Mouse (Mus musculus): ENCODE data around the gene Fto. TPM values are rescaled to one million over a fixed set of nuclear protein-coding genes. Genes with fewer than 3 reads are reported as not detected.
A peak's percentile ranks its signal among the peaks of the same experiment; 100 is the strongest.

Fto gene
- polyA plus RNA-seq, 1 experiment from 2014 or later = 116 TPM

DNA sequence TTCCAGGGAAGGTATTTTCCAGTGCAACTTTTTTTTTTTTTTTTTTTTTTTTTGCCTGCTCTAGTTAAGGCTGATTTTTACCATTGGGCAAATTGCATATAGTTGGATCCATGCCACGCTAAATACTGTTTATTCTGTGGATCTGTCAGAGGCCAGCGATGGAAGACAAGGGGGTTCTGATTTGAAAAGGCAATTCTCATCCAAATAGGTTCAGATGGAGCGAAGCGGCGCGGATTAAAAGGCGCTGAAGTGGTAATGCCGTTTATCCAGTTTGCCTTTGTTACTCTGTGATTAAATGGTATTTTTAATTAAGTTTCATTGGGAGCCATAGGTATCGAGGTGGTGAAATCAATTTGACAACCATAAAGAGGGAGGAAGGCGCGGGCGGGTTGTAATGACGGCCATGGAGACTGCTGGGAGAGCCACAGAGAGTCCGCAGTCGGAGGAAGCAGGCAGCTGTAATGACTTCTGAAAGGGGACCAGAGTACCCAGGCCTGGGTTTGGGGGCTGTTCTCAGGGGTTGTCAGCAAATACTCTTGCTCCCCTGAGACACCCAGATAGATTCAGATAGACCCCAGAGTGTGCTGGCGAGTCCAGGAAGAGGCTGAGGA is 356.2 kb downstream of the Fto start:
- Histone ChIP-seq H3K9ac (no peak overlapping the region), H3K4me1 (peaks cover 19% of the 10 kb centered on the region), H3K9me3 (replicated peaks) (no peaks in the 10 kb centered on the region), H3K4me2 (replicated peaks) (no peak overlapping the region), H3K4me3 (no peak overlapping the region), H3K27ac (0 out of 2 replicates have a peak overlapping the region, but pooled peaks have one; percentile 52), H3K36me3 (no peaks in the 10 kb centered on the region), H3K27me3 (peaks cover 3% of the 10 kb centered on the region; the same call in 1 of the 2 replicates)
- WGBS = 69% methylated on average over 16 of the region's 16 CpGs
- no peak; the same call in 1 of the 2 replicates for ATAC-seq (ENCODE audit: low FRiP score)

DNA sequence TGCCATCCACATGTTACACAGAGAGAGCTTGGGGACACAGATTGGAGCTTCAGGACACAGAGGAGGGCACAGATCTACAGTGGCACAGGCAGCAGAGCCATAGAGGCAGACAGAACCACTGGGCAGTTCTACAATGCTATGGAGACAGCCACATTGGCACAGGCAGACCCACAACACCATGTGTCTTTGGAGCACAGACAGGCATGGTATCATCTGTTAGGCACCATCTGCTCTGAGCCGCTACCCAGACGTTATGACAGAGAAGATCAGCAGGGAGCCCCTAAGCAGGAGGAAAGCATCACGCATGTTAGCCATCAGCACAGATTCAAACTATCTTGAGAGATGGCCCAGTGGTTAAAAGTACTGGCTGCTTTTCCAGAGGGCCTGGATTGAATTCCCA is 363.6 kb downstream of the Fto start:
- Histone ChIP-seq H3K4me1 (peaks cover 23% of the 10 kb centered on the region), H3K4me2 (replicated peaks) (no peak overlapping the region), H3K27ac (no peak overlapping the region), H3K27me3 (peaks cover 4% of the 10 kb centered on the region; the same call in 1 of the 2 replicates), H3K9me3 (replicated peaks) (no peaks in the 10 kb centered on the region), H3K9ac (no peak overlapping the region), H3K36me3 (no peaks in the 10 kb centered on the region), H3K4me3 (no peak overlapping the region)
- no peak for ATAC-seq (ENCODE audit: low FRiP score)
- WGBS = 54% methylated on average over 3 of the region's 3 CpGs

DNA sequence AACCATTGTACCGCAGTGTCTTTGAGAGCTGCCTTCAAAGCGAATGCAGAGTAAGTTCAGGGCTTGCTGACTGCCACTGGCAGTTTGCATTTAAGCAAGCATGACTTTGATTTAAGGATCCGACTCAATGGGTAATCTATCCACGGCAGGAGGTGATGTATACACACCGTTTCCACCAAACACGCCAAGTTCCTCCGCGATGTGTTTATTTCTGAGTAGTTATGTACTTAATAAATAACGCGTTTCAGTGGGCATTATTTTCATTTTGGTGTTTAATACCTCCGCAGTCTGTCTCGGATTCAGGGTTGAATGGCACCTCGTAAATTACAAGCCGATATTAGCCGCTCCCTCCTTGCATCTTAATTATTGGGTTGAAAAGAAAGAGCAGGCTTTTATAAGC is 366.1 kb downstream of the Fto start:
- H3K9ac ChIP-seq = no peak overlapping the region
- H3K9me3 ChIP-seq (replicated peaks) = no peaks in the 10 kb centered on the region
- WGBS = 45% methylated on average over 15 of the region's 15 CpGs
- H3K4me3 ChIP-seq = no peak overlapping the region
- no peak overlapping the region for H3K27ac ChIP-seq
- H3K36me3 ChIP-seq = no peaks in the 10 kb centered on the region
- H3K4me2 ChIP-seq (replicated peaks) = no peak overlapping the region
- H3K4me1 ChIP-seq = peaks cover 15% of the 10 kb centered on the region
- peaks cover 2% of the 10 kb centered on the region; the same call in 1 of the 2 replicates for H3K27me3 ChIP-seq
- no peak for ATAC-seq (ENCODE audit: low FRiP score)

DNA sequence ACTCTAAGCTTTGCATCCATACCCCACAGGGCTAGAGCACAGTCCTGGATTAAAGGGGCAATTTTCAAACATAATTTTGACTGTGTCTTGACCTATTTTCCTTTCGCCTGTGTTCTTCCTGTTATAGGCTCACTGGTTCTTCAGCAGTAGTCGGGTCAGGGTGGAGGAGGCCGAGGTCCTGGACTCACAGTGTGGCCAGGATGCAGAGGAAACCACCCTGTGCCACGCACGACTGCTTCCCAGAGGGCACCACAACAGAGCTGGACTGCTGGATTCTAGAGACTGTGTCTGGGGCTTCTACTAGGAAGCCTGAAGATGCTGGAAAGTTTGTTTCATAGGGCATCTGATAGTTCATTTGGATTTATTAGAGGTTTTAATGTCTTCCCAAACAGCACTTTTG is 366.8 kb downstream of the Fto start:
- Histone ChIP-seq H3K27me3 (no peaks in the 10 kb centered on the region), H3K4me3 (no peak overlapping the region), H3K36me3 (no peaks in the 10 kb centered on the region), H3K27ac (no peak overlapping the region), H3K4me2 (replicated peaks) (no peak overlapping the region), H3K9me3 (replicated peaks) (no peaks in the 10 kb centered on the region), H3K4me1 (peaks cover 18% of the 10 kb centered on the region), H3K9ac (no peak overlapping the region)
- ATAC-seq (ENCODE audit: low FRiP score) = no peak
- WGBS = 70% methylated on average over 5 of the region's 5 CpGs

DNA sequence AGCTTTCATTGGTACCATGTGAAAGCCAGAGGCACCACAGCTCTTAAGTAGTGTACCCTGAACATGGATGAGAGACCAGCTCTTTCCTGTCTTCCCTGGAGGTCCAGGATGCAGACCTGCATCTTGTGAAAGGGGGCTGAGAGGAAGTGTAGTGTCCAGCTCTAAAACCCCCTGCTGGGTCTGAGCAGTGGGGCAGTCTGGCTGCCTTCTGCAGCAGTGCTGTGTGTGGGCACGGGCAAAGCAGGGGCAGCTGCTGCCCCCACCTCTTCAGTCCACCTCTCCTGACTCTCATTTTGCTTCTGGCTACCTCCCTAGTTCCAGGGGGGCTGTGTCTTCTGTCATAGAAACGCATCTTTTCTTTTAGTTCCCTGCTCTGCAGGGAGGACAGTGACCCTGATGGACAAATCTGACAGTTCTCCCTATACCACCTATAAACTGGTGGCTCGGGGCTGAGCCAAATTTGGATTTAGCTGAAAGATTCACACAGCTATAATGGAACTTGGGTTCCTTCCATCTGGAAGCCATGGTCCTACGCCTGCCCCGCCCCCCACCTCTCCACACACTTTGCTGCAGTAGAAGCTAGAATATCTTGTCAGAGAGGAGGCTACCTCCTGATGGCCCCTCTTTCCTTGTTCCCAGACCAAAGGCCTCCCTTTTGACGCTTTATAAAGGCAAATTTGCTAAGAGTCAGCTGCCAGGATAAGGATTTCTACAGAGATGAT is 371.4 kb downstream of the Fto start:
- ATAC-seq (ENCODE audit: low FRiP score) = no peak
- H3K4me2 ChIP-seq (replicated peaks) = no peak overlapping the region
- H3K36me3 ChIP-seq = no peaks in the 10 kb centered on the region
- H3K9ac ChIP-seq = no peak overlapping the region
- 68% methylated on average over 6 of the region's 6 CpGs for WGBS
- no peaks in the 10 kb centered on the region for H3K9me3 ChIP-seq (replicated peaks)
- no peak overlapping the region for H3K27ac ChIP-seq
- no peak overlapping the region for H3K4me3 ChIP-seq
- peaks cover 7% of the 10 kb centered on the region for H3K4me1 ChIP-seq
- H3K27me3 ChIP-seq = 0 out of 2 replicates have a peak, but pooled peaks cover 7% of the 10 kb centered on the region

DNA sequence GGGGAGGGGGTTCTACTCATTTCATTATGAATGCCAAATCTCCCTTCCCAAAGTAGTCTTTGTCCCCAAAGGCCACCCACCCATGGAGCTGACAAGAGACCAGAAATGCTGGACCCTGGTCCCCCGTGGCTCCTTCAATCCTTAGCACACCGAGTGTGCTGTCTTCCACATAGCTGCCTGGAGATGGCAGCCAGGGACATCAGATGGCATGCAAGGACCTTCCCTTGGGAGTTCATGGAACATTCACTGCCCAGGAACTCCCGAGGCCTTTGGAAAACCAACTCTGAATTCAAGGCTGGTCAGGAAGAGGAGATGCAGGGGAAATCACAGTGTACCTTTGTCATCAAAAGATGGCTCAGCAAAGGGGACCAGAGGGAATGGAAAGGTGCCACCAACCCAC is 372.1 kb downstream of the Fto start:
- whole genome bisulfite sequencing = 19% methylated on average over 3 of the region's 3 CpGs
- 0 out of 2 replicates have a peak, but pooled peaks cover 7% of the 10 kb centered on the region for H3K27me3 ChIP-seq

DNA sequence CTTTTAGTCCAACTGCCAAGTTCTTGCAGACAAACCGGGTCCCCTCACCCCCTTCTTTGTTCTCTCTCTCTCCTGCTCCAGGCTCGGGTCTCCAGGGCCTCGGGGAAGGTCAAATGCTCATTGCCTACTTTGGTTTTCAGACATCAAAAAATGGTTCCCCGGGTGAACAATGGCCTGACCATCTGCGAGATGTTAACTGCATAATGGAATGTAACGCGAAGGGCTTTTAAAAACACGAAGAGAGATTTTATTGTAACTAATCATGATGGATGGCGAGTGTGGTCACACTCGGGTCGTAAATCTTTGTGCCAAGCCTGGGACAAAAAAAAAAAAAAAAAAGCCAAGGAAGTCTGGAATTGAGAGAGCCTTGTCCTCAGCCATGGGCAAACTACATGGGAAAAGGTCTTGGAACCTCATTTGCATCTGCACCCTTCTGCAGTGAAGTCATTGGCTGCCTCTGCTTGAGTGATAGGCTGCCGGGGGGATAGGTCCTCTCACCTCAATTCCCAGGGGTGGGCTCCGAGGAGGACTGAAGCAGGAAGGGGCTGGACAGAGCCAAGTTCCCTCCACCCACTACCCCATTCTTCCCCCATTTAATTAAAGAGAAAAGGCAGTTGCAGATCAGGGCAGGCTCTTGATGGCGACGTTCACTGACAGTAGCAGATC is 378.9 kb downstream of the Fto start:
- H3K27me3 ChIP-seq = no peaks in the 10 kb centered on the region
- H3K36me3 ChIP-seq = no peaks in the 10 kb centered on the region
- H3K9ac ChIP-seq = no peak overlapping the region
- 0 out of 2 replicates have a peak overlapping the region, but pooled peaks have one; percentile 19 for H3K4me2 ChIP-seq (replicated peaks)
- H3K4me1 ChIP-seq = peaks cover 9% of the 10 kb centered on the region
- no peaks in the 10 kb centered on the region for H3K9me3 ChIP-seq (replicated peaks)
- H3K4me3 ChIP-seq = no peak overlapping the region
- no peak for ATAC-seq (ENCODE audit: low FRiP score)
- WGBS = 24% methylated on average over 15 of the region's 15 CpGs
- H3K27ac ChIP-seq = no peak overlapping the region

More for the DNA sequence above, 372.1 kb downstream of the Fto start:
- H3K9me3 ChIP-seq (replicated peaks) = no peaks in the 10 kb centered on the region
- ATAC-seq (ENCODE audit: low FRiP score) = no peak
- no peak overlapping the region for H3K4me3 ChIP-seq
- no peak overlapping the region for H3K27ac ChIP-seq
- H3K4me2 ChIP-seq (replicated peaks) = no peak overlapping the region
- no peak overlapping the region for H3K9ac ChIP-seq
- H3K4me1 ChIP-seq = peaks cover 7% of the 10 kb centered on the region
- H3K36me3 ChIP-seq = no peaks in the 10 kb centered on the region

DNA sequence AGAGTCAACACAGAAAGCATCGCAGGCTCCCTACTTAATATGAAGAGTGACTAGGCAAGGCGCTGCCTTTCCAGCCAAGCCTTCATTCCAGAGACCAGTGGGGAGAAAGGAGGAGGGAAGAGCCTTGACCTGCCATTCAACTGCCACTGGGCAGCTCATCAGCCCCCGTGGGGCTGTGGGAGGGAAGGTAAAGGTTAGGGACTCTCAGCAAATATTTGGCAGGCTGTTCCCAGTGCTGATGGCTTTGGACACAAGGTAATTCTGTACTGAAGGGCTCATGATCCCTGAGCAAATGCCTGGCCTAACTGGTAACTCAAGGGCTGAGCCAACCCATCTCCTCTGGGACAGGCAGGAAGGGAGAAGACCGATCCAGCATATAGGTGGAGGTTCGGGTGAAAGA is 393.2 kb downstream of the Fto start:
- Histone ChIP-seq H3K4me2 (replicated peaks) (no peak overlapping the region), H3K4me3 (no peak overlapping the region), H3K36me3 (no peaks in the 10 kb centered on the region), H3K9ac (no peak overlapping the region), H3K9me3 (replicated peaks) (no peaks in the 10 kb centered on the region), H3K27me3 (no peaks in the 10 kb centered on the region), H3K4me1 (peaks cover 28% of the 10 kb centered on the region), H3K27ac (no peak overlapping the region)
- ATAC-seq (ENCODE audit: low FRiP score) = no peak
- 70% methylated on average over 5 of the region's 5 CpGs for WGBS

DNA sequence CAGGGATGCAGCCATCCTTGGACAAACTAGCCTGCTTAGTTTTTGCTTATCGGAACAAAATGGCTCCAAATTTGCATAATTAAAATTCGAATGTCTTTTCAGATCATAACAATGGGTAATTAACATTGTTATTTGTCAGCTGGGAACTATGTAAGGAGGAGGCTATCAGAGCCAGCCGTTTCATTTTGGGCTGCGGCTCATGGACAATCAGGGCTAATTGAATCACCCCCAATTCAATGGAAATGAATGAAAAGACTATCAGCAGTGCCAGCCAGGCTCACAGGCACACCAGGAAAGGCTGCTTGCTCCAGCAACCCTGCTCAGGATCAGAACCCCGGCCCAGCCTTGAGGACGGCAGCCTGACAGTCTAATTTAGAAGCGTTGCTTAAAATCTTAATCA is 395.3 kb downstream of the Fto start:
- no peak overlapping the region for H3K4me3 ChIP-seq
- H3K27ac ChIP-seq = no peak overlapping the region
- no peaks in the 10 kb centered on the region for H3K27me3 ChIP-seq
- peaks cover 47% of the 10 kb centered on the region for H3K4me1 ChIP-seq
- H3K4me2 ChIP-seq (replicated peaks) = no peak overlapping the region
- 36% methylated on average over 7 of the region's 7 CpGs for WGBS
- 0 out of 2 replicates have a peak, but pooled peaks have one; percentile 29 for ATAC-seq (ENCODE audit: low FRiP score)
- H3K9me3 ChIP-seq (replicated peaks) = no peaks in the 10 kb centered on the region
- H3K36me3 ChIP-seq = no peaks in the 10 kb centered on the region
- H3K9ac ChIP-seq = no peak overlapping the region

DNA sequence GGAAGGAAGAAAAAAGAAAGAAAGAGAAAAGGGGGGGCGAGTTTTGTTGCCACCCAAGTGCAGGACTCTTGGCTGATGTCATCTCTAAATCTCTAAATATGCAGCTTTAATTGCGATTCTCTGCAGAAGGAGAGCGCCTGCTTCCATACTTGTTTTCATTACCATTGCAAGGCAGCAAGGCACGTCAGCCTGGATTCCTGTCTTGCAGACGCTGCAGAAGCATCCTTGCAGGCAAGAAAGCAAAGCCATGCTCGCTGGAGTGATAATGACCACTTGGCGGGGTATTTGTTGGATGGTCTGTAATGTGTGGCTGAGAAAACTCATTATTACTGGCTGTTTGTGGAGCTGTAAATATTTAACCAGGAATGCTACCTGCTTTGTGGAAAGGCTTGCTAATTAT is 396.4 kb downstream of the Fto start:
- Histone ChIP-seq H3K27ac (peak overlapping the region; percentile 30; the same call in 1 of the 2 replicates), H3K9ac (no peak overlapping the region), H3K27me3 (no peaks in the 10 kb centered on the region), H3K4me2 (replicated peaks) (no peak overlapping the region; the same call in 1 of the 2 replicates), H3K4me3 (no peak overlapping the region), H3K9me3 (replicated peaks) (no peaks in the 10 kb centered on the region), H3K36me3 (no peaks in the 10 kb centered on the region), H3K4me1 (peaks cover 57% of the 10 kb centered on the region)
- no peak for ATAC-seq (ENCODE audit: low FRiP score)
- 33% methylated on average over 7 of the region's 7 CpGs for WGBS

DNA sequence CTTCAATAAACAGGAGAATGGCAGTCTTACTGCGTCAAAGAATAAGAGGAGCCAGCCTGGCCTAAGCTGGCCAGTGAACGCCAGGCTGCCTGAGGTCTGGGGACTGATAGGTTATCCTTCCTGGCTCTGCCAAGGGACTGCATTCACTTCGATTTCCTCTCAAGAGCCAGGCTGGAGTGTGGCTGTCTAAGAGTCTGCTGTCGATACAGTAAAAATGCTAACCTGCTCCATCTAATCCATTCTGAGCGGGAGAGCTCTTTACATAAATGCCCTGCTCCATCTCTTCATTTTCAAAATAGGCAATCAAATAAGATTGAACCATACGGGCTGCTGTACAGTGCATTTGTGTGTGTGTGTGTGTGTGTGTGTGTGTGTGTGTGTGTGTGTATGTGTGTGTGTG is 397.9 kb downstream of the Fto start:
- ATAC-seq (ENCODE audit: low FRiP score) = no peak
- no peaks in the 10 kb centered on the region for H3K36me3 ChIP-seq
- no peaks in the 10 kb centered on the region for H3K27me3 ChIP-seq
- no peak overlapping the region for H3K9ac ChIP-seq
- H3K9me3 ChIP-seq (replicated peaks) = no peaks in the 10 kb centered on the region
- H3K4me3 ChIP-seq = no peak overlapping the region
- H3K4me1 ChIP-seq = peaks cover 71% of the 10 kb centered on the region
- H3K4me2 ChIP-seq (replicated peaks) = no peak overlapping the region
- 45% methylated on average over 6 of the region's 6 CpGs for WGBS
- peak overlapping the region; percentile 55 for H3K27ac ChIP-seq

DNA sequence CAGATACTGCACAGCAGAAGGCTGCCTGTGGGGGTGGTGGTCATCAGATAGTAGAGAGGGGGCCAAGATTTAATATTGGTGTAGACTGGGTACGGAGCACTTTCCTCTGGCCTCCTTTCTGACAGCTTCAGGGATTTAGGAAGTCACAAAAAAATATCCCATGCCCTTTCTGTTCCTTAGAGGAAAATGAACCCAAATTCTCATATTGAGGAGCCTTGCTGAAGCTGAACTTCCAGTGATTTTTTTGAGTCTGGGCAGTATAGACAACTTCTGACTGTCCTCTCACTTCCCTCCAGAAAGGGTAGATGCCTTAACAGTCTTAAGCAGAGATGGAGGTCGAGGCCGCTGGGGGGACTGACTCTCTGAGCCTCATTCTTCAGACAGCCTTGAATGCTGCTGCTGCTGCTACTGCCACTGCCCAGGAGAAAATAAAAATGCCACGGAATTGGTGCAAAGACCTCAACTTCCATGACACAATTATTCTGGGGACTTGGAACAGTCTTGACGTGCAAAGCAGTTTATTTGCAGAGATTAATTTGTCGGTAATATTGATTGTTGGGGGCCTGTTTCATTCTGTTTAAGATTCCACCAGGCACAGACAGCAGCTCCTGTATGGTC is 398.8 kb downstream of the Fto start:
- Histone ChIP-seq H3K9ac (0 out of 2 replicates have a peak overlapping the region, but pooled peaks have one; percentile 2), H3K4me3 (no peak overlapping the region), H3K27me3 (no peaks in the 10 kb centered on the region), H3K36me3 (no peaks in the 10 kb centered on the region), H3K27ac (peak overlapping the region; percentile 71; the same call in 1 of the 2 replicates), H3K9me3 (replicated peaks) (no peaks in the 10 kb centered on the region), H3K4me1 (peaks cover 73% of the 10 kb centered on the region), H3K4me2 (replicated peaks) (peak overlapping the region; percentile 51)
- WGBS = 18% methylated on average over 6 of the region's 6 CpGs
- no peak for ATAC-seq (ENCODE audit: low FRiP score)

All from hindbrain, embryonic 12.5 days (tissue).